Mouse (Mus musculus) left cerebral cortex, postnatal 10 days (tissue): ENCODE data around the gene Slc9a9. TPM values are rescaled to one million over a fixed set of nuclear protein-coding genes. Genes with fewer than 3 reads are reported as not detected.

Experiments
- DNase-seq, 2 experiments: peaks; one replicate each; pipeline ENCODE4 v3.0.0; 2021 to 2022; ENCODE audit warnings: low spot score in 2 of 2, mixed read lengths in 1 of 2; ENCODE audit errors: extremely low spot score in 1 of 2
- intact Hi-C: fragments of 180-260 bp; cut with DNase I; formaldehyde crosslinking; loops from one replicate; pipeline ENCODE4 v1.15.1; 2025
- microRNA-seq: library from miRNA; unstranded; fragments of <30 nt; microRNA quantifications from one replicate; pipeline ENCODE4 v1.2.0, GENCODE M21; 2022
- total RNA-seq, 2 experiments: library from RNA; stranded (reverse); gene quantifications; 2 replicates each; pipeline ENCODE4 v1.2.3; 2021

The Slc9a9 gene
- total RNA-seq, 2 experiments from 2014 or later: 13.8 to 15.5 TPM

DNA sequence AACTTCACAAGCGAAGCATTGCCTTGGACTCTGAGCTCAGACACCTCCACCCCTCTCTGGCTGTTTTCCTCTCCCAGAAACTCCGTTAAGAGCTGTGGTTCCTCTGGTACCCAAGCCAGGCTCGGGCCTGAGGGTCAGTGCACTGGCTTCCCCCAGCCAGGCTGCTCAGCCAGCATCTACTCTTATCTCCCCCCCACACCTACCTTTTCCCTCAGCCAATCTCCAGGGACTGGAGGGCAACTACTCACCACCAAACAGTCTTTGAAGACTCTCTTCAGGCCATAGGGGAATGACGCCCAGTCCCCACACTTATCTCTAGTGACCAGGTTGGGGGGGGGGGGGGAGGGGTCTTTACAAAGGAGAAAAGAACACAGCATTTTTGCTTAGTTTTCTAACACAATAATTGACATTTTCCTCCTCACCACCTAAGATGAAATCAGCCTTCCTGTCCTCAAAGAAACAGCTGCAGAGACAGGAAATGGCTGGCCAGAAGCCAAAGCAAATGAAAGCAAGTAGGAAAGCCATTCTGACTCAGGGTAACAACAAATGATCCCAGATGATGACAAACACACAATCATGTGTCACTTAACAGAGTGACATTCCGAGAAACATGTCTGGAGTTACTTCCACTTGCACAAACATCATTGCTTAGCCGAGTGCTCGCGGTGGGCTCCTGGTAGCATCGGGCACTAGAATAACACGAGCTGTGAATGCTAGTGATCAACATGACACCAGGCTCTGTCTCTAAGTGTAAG is 610.1 kb downstream of the Slc9a9 start:
- intact Hi-C loops: no loop called here
- DNase-seq: peak in 1 of 2 experiments; percentile 86

Small RNAs within 50 kb of the gene (microRNA-seq; reads per million reads assigned to microRNA genes)
- 0.86 reads per million for gene Mir7656

Other genes starting within 250 kb of the Slc9a9 start
- 10 to 100 TPM; 26.9 to 30.3 TPM for gene 1190002N15Rik, start 131.8 kb upstream of the Slc9a9 start, total RNA-seq